Mouse (Mus musculus) kidney, postnatal 10 days (tissue): Measurements from ENCODE around the gene Ppp1r32.
A peak's percentile ranks its signal among the peaks of the same experiment; 100 is the strongest.

ENCODE experiments used
- DNase-seq: peaks from one replicate; pipeline ENCODE4 v3.0.0; 2021; ENCODE audit warnings: mixed read lengths

Ppp1r32 gene

DNA sequence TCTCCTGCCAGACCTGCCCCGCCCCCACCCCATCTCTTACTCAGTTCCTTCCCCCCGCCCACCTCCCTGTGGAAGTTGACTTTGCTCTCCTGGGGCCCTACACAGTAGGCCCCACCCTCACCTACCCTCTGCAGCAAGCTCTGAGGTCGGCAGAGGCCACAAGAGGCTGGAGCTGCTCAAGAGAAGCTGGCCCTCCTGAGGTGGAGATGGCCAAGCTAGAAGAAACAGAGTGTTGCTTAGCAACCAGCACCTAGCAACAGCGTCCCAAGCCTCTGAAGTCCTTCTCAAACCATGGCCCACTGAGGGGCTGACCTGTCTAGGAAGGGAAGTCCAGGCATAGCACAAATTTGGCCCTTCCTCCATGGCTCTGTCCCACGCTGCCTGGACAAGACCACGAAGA, at the start of gene Ppp1r32:
Gene Ppp1r32, minus strand, starts transcription at position 226 of the 400 bp plus-strand sequence.
- no peak for DNase-seq

DNA sequence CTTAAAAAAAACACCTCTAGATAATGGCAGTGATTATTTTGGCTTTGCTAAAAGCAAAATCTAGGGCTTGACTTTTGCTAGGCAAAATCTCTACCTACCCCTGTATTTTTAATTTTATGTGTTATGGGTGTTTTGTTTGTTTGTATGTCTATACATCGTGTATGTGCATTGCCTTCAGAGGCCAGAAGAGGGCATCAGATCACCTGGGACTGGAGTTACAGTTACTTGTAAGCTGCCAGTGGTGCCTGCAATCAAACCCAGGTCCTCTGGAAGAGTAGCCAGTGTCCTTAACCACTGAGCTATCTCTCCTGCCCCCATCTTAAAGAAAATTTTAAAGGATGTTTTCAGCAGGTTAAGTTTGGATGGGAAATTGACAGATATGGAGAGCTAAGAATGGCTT, 47.4 kb upstream of the Ppp1r32 start:
- no peak for DNase-seq

DNA sequence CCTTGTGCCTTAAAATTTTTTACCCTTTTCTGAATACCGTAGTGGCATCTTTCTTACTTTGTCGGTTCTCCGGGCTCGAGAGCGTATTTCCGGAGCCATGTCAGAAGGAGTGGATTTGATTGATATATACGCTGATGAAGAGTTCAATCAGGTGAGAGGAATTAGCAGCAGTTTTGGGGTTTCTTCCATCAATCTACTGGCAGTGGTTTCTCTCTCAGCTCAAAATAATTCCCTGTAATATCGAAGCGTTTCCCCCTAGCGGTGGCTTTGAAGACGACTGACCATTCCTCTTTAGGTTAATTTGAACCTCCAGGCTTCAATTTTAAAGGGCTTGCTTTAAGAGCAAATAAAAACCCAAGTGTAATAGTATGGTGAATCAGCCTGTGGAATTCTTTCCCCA, 43.2 kb upstream of the Ppp1r32 start, which contains the start of gene Sdhaf2:
Gene Sdhaf2, minus strand, starts transcription at position 233 of the 400 bp plus-strand sequence.
- DNase-seq = peak; percentile 60

DNA sequence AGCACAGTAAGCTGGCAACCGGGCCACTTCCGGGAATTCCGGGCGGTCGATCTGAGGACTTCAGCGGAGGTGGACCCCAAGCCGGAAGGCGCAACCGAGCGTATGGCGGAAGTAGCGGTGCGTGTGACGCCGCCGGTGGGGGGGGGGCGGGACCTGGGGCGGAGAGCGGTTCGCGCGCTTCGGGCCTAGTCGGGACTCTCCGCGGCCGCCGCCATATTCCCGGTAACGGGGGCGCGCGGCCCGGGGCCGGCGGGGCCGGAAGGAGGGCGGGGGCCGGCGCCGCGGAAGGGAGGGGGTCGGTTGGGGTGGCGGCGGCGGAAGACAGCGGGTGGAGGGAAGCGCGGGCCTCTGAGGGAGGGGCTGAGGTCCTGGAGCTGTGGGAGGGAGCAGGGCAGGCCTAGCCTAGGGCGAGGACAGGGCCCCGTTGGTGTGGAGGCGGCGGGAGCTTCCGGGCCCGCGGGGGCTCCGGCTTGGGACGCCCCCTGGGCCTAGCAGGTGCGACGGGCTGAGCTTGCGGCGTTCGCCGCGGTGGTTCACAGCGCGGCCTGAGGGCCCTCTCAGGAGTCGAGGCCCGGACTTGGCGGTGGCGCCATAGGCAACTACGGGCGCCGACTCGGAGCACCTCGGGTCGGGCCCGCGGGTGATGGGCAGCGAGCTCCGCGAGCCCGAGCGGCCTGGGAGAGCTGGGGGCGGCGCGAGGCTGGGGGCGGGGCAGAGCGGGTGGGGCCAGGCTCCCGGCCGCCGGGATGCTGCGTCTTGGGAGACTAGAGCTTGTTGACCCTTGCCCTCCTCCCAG, 42.6 kb upstream of the Ppp1r32 start, which contains the start of gene Cpsf7:
Gene Cpsf7, plus strand, starts transcription at position 161 of the 796 bp plus-strand sequence.
- DNase-seq = peak; percentile 96

DNA sequence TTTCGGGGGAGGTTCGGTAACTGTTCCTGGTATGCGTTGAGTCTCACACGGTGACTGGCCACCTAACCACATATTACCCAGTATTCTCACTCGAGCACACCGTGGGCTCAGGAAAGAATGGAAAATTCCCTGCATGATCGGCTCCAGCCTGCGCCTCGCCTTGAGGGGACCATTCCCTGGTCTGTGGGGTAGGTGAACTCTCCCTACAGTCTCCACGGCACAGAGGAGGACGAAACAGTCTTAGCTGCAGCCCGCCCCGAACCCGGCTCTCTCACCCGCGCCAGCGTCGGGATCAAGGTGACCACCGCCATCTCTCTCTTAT, 42.0 kb upstream of the Ppp1r32 start:
- DNase-seq = no peak

DNA sequence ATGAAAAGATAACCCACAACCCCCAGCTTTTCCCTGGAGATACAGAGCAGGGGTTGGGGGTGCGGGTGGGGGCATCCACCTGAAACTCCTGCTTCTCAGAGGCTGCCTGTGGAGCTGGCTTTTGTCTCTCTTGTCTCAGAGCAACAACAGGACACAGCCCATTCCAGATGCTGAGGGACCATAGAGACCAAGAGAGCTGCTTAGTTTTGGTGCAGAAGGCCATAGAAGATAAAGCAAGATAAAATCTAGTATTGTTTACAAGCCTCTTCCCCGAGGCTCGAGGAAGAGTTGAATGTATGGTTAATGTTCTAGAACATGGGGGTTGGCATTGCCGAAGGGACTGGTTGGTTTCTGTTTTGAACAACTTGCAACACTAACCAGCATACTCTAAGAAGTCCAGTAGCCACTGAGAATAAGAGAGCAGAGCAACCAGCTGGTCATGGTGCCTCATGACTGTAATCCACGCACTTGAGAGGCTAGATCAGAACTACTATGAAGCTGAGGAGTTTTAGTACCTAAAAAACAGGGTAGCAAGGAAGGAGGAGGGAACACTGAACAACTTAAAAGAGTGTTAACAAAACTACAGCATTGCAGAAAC, 40.9 kb upstream of the Ppp1r32 start:
- DNase-seq = no peak

DNA sequence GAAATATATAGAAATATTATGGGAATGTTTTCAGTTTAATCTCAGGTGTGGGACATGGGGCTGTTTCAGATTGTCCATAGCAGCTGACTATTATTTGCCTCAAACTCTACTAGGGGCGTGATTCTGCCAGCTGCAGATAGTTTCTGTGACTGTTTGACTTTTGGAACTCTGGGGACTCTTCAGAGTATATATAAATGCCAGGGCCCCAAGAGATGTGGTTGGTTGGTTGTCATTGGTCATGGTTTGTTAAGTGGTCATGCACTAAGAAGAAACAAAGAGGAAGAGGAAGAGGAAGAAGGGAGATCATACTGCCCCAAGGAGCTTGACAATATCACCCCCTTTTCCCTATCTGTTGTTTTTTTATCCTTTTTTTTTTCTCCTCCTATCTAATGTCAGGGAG, 39.2 kb upstream of the Ppp1r32 start:
- no peak for DNase-seq

DNA sequence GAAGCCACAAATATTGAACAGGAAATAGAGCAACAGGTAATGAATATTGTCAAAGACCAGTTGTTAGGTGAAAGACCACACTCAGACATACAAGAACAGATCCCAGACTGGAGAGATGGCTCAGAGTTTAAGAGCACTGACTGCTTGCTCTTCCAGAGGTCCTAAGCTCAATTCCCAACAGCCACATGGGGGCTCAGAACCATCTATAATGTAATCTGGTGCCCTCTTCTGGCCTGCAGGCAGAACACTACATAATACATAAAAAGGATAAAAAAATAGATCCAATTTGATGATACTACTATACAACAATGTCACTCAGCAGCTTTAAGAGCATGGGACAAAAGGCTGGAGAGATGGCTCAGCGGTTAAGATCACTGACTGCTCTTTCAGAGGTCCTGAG, 37.6 kb upstream of the Ppp1r32 start:
- DNase-seq = peak; percentile 26

DNA sequence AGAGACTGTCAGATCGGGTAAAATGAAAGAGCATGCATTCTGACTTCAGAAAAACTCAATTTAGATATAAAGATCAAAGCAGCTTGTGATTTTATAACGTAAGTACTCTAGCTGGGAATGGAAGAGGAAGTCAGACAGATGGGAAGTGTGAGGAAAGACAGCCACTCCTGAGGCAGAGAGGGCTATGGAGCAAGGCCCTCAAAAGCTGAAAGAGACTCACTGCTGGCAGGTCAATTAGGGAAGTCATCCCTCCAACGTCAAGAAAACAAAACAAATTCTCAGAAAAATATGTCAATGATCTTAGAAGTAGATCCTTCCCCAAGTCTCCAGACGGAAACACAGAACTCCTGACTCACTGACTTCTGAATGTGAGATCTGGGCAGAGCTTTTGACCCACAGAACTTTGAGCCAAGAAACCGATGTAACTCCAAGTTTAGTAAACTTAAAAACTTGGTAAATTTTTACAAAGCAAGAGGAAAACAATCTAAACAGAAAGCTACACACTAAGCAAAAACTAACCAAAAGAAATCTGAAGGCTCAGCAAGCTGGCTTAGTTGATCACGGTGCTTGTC, 28.1 kb upstream of the Ppp1r32 start:
- no peak for DNase-seq

DNA sequence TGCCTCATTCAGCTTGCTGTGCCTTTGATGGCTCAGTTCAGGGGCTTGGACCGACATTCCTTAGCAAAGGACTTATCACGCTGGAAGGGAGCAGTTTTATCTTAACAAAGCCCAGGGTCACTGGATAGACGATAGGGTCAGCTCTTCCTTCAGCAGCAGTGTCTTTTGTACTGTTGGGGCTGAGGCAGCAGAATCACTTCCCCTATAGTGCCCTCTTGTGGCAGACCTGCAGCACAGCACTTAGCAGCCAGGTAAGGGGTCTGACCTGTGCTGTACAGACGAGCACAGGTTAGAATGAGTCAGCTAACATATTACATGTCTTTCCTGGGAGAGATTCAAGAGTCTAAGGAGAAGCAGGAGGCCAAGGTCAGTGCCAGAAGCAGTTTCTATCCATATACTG, 19.8 kb upstream of the Ppp1r32 start:
- DNase-seq = peak; percentile 50

DNA sequence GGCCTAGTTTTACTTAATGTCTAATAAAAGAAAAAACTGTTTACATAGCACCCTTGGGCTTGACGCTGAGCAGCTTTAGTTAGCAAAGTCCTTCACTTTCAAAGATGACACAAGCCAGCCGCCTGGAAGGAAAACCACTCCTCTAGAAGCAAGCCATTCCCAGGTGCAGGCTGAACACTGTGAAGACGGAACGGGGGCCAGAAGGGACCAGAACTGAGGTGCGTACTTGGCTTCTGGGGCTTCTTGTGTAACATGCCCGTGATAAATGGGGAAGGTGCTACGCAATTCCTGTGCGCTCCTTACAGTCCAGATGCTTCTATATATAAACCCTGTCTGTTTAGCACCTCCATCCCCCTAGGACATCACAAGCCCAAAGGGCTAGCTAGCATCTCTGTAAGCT, 17.9 kb upstream of the Ppp1r32 start:
- no peak for DNase-seq

DNA sequence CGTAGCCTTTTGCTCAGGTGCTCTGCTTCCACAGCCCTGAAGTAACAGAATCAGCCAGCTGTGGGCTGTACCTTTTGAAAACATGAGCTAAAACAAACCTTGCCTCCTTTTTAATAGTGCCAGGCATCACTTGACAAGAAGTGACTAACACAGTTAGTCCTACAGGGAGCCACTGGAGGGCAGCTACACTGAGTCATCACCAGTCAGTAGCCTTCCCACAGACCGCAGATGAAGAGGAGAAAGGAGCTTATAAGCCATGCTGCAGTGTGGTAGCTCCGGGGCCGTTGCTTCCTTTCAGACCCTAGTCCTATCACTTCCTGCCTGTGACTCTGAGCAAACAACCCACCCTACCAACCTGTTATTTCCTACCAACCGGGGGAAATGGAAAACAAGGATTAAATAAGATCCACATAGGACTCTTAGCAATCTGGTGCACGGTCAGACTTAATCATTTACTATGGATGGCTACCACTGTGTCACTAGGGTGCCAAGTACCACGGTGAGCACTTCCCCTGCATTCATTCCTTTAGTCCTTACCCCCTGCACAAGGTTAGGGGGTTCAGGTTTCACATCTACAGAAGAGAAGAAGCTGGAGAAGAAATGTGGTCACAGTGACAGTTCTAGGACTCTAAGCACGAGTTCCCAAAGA, 14.9 kb upstream of the Ppp1r32 start:
- DNase-seq = no peak

DNA sequence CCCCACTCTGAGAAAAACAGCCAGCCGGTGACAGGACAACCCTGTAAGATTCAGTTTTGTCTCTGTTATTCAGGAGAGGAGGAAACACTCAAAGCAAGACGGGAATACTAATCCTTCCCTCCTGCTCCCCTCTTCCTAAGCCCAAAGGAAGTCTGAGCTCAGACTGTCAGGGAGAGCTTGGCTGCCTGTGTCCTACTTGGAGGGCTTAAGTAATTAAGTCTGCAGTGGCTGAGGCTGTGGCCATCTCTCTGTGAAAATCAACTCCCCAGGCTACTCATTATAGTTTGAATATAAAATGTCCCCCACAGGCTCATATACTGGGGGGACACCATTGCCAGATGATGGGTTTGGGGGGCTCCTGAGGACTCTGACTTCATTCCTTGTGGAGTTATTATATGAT, 14.2 kb upstream of the Ppp1r32 start:
- no peak for DNase-seq

DNA sequence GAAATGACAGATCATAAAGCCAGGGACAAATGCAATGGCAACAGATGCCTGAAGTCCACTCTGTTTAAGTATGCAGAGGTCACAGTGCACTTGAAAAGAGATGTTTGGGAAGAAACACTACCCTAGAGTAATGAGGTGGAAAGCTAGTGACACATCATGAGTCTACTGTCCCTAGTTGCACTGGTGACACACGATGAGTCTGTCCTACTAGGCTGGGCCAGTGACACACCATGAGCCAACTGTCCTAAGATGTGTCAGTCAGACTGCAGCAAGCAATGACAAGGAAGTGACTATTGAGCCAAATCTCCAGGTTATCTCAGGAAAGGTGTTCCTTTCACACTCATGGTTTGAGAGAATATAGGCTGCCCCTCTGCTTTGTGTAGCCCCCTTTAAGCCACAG, 12.9 kb upstream of the Ppp1r32 start:
- no peak for DNase-seq

DNA sequence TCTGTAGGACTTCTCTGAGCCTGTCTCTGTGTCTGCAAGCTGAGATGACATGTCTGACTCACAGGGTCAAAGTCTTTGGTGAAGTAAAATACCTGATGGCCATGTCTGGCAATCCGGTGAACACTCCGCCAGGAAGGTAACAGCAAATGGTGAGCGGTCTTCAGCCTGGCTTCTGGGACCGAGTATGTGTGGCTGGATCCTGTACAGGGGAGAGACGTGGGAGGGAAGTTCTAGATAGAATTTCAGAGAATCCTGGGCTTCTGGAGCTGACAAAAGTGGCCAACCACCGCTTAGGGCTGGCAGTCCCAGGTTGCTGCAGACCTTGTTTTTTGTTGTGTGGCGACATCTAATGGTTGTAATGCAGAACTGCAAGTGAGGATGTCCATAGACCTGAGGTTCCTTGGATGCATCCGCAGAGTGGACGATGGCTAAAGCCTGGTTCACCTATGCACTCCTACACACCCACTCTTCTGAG, 3.6 kb upstream of the Ppp1r32 start:
- DNase-seq = peak; percentile 67

DNA sequence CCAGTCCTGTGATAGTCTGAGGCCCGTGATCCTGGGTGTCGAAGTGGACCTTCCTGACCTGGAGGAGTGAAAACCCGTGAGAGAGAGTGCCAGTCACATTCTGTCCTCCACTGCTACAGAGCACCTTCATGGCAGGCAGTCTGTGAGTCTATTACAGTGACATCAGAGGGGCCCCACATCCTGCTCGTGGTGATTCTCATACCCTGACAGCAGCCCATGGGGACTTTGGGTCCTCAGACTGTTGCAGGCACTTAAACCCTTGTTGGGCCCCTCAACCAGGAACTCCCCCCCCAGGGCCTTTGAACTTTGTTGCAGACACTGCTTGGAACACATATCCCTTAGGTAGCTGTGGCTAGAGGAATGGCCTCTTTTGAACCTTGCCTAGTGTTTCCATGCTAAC, 3.2 kb downstream of the Ppp1r32 start:
- DNase-seq = no peak

DNA sequence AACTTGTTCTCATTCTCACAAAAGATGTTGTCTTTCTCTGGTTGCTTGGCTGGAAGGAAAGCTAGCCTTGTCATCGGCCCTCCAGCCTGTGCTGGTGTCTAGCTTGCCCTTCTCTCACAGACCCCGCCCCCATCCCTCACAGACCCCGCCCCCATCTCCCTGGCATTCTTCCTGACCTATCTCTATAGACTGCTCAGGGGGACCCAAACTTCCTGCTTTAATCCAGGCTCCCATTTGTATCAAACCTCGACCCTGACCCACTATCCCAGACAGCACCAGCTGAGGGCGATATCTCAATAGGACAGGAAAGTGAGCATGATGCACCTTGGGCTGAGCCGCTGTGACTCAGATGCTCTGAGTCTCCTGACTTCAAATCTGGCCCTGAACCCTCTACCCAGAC, 8.9 kb downstream of the Ppp1r32 start:
- DNase-seq = no peak

DNA sequence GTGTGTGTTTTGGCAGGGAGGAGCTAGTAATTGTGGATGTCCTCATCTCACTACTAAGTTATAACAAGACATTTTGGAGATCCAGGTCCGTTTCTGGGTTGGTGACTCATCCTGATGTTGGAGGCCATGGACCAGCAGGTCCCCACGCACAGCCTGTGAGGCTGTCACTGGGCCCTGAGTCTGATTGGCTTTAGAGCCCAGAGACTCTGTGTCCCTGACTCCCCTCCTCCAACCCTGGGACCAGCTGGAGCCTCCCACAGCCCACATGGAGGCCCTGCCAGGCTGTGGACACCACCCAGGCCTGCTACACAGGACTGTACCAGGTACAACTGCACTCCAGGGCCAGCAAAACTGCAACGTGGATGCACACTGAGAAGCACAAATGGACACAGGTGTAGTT, 9.8 kb downstream of the Ppp1r32 start:
- DNase-seq = no peak

DNA sequence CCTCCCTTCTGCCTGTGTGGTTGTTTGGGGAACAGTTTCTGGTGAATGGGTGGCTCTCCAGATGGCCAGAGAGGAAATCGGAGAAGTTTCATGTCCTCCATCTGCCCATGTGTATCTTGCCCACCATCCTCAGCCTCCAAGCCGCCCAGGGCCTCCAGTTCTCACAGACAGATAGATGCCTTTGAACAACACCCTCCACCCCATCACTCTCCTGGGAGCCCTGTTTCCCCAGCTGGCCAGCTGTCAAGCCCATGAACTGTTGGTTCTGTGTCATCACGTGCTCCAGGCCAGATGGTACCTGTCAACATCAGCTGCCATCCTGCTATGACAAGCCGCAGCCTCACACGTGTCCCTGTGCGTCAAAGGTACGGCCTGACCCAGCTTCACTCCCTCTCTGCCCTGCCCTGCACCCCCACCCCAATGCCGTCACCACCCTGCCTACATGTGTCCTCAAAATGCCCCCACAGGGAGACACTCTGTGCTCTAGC, 13.5 kb downstream of the Ppp1r32 start:
- no peak for DNase-seq

DNA sequence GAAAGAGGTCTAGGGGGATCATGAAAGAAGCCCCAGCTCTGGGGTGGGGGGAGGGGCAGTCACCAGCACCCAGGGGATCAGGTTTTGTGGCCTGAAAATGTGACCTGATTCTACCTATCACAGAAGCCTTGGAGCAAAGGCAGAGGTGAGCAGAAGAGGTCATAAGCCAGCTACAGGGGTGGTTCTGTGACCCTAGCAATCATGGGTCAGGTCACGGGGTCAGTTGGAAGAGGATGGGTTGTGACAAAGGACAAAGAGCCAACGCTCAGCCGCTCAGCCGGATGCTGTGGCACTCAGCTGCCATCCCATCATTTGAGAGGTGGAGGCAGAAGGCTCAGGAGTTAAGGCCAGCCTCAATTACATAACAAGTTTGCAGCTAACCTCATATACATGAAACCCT, 18.3 kb downstream of the Ppp1r32 start:
- DNase-seq = no peak

DNA sequence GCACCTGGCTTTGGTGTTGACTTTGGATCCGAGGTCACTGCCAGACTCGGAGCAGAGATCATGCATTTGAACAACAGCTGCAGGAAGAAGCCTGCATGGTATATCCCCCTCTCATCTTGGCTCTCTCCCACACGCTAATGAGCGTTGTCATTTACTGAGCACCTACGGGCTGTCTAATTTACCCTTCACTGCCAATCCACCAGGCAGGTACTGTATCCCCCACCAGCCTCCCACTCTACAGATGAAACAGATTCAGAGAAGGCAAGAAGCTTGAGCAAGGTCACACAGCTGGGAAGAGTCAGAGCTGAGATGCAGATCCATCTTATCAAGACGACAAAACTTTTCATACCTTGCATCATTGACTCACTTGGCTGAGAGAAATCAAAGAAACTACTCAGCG, 21.1 kb downstream of the Ppp1r32 start:
- DNase-seq = no peak

DNA sequence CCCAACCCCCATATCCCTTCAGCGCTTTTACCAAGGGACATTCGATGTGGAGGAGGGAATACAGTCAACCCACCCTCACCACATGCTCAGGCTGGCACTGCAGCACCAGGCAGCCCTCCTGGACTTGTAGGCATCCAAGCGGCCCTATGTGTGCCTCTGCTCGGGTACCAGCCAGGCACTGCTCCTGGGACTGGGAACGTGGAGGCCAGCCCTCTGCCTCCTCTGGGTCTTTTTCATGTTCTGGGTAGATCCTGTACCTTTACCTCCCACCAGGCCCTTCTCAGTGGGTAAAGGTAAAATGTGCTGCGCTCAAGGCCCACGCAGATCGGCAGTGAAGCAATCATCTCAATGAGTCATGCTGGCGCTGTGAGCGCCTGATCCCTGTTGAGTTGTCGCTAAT, 22.8 kb downstream of the Ppp1r32 start:
- DNase-seq = no peak

DNA sequence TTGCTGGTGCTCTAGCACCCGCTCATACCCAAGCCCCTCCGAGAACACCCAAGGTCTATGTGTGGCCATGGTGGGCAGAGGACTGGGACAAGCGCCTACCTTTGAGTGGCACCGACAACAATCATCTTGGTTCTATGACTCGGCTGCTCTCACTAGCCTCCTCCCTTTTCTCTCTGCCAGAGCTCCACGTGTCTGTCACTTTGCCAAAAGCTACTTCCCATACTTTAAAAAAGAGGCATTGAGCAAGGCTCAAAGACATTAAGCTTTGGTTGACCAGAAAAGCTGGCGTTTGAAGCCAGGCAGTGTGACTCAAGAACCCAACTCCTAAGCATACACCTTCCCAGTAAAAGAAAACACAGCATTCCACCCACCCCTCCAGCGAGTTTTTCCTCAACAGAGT, 24.6 kb downstream of the Ppp1r32 start:
- peak; percentile 68 for DNase-seq

DNA sequence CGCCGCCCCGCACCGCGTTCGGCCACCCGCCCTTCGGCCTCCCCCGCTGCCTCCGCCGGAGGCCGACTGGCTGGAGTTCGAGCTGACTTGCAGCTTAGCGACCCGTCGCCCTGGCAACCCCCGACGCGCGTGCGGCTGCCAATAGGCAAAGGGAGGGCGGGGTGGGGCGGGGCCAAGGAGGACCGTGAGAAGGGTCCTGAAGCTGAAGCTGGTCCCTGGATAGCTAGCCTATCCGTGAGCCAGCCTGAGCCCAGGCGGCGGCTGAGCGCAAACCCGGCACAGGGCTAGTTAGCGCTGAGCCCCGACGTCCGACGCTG, 25.3 kb downstream of the Ppp1r32 start:
- peak; percentile 88 for DNase-seq
